Mouse (Mus musculus) intestine, postnatal 0 days (tissue): ENCODE results near the gene Zfp652. TPM values are rescaled to one million over a fixed set of nuclear protein-coding genes. Genes with fewer than 3 reads are reported as not detected.

Experiments
- ATAC-seq: fragments of 200-750 bp; cut with Nextera tagmentation; 2 replicates; pipeline ENCODE4 v1.8.0; 2017; ENCODE audit warnings: mild to moderate bottlenecking, moderate TSS enrichment, moderate library complexity
- H3K27ac ChIP-seq: fragments of 300-500 bp; sonication (generic); 2 replicates; pipeline ENCODE4 v1.5.1; 2014; ENCODE audit warnings: mild to moderate bottlenecking, low read depth, low read length, moderate library complexity
- H3K27me3 ChIP-seq: fragments of 300-500 bp; sonication (generic); replicated peaks from 2 replicates; pipeline ENCODE4 v1.6.1; 2014; ENCODE audit warnings: low read length, mixed read lengths; ENCODE audit not compliant: control insufficient read depth, insufficient read depth
- H3K36me3 ChIP-seq: fragments of 300-500 bp; sonication (generic); 2 replicates; pipeline ENCODE4 v1.6.1; 2014; ENCODE audit warnings: mild to moderate bottlenecking, moderate library complexity; ENCODE audit not compliant: control insufficient read depth, insufficient read depth
- H3K4me1 ChIP-seq: fragments of 300-500 bp; sonication (generic); replicated peaks from 2 replicates; pipeline ENCODE4 v1.6.1; 2014; ENCODE audit warnings: antibody characterized with exemption, low read length, mixed read lengths; ENCODE audit not compliant: control insufficient read depth, insufficient read depth
- H3K4me2 ChIP-seq: fragments of 300-500 bp; sonication (generic); replicated peaks from 2 replicates; pipeline ENCODE4 v1.6.1; 2014; ENCODE audit warnings: low read depth, mild to moderate bottlenecking, moderate library complexity
- H3K4me3 ChIP-seq: fragments of 300-500 bp; sonication (generic); 2 replicates; pipeline ENCODE4 v1.5.1; 2014; ENCODE audit warnings: low read depth, low read length
- H3K9ac ChIP-seq: fragments of 300-500 bp; sonication (generic); 2 replicates; pipeline ENCODE4 v1.6.1; 2014; ENCODE audit warnings: mild to moderate bottlenecking, low read depth, low read length
- H3K9me3 ChIP-seq: fragments of 300-500 bp; sonication (generic); 2 replicates; pipeline ENCODE4 v1.6.1; 2016; ENCODE audit warnings: mixed run types; ENCODE audit not compliant: control insufficient read depth
- CTCF ChIP-seq: sonication (generic); IDR thresholded peaks from 2 replicates; pipeline ENCODE4 v1.5.1; 2016; ENCODE audit warnings: low read depth, mild to moderate bottlenecking, control low read depth, antibody characterized with exemption, moderate library complexity
- WGBS: fragments of 180-500 bp; shearing (Covaris S2); extraction: QIAGEN DNeasy Blood & Tissue Kit; methylation state at CpG from one replicate; pipeline ENCODE4 v1.1.7; 2014; 5-methylcytosine and 5-hydroxymethylcytosine counted together
- polyA plus RNA-seq: library from polyadenylated mRNA; unstranded; fragments of >200 nt; fragmentation: Nextera tagmentation; extraction: Ambion mirVana; gene quantifications from 2 replicates; pipeline ENCODE4 v1.2.1, GENCODE M21; 2015

The Zfp652 gene
- polyA plus RNA-seq, 1 experiment from 2014 or later, result 7.9 TPM

DNA sequence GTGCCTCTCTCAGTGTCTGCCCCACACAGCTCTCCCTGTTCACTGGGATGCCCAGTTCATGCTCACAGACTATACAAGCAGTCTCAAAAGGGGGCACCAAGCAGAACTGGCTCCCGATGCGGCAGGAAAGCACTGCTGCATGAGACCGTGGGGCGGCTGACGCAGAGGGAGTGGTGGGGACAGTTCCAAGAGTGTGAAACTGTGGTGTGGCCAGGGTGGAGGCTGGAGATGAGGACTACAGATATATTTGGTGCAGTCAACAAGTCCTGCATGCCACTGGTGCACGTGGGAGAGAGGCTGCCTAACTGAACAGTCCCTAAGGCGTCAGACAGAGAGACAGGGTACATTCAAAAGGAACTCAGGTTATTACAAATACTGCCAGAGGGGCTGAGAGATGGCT is 23.5 kb upstream of the Zfp652 start:
- Histone ChIP-seq H3K4me2 (peak overlapping the region; percentile 7; the same call in 1 of the 2 replicates), H3K36me3 (no peaks in the 10 kb centered on the region), H3K9ac (no peak overlapping the region), H3K4me1 (no peaks in the 10 kb centered on the region), H3K4me3 (no peak overlapping the region), H3K9me3 (no peaks in the 10 kb centered on the region), H3K27ac (no peak overlapping the region), H3K27me3 (no peaks in the 10 kb centered on the region)
- 0 out of 2 replicates have a peak, but pooled peaks have one; percentile 2 for TF ChIP-seq CTCF
- ATAC-seq, result peak; percentile 12; the same call in 1 of the 2 replicates
- WGBS, result 58% methylated on average over 7 of the region's 7 CpGs

DNA sequence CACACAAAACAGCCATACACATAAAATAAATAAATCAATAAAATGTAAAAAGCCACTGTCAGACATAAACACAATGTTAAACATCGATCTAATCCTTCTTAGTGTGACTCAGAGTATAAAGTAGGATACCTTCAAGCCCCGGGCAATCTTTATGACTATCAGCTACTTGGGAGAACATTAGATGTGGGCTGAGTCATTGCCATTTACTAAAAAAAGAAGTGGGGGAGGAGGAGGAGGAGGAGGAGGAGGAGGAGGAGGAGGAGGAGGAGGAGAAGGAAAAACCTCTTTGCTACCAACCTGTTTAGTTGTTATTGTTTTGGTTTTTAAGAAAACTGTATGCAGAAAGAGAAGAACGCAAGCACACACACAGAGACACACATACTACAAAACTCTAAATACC is 22.9 kb upstream of the Zfp652 start:
- H3K9me3 ChIP-seq, result no peaks in the 10 kb centered on the region
- no peak for TF ChIP-seq CTCF
- ATAC-seq, result no peak

DNA sequence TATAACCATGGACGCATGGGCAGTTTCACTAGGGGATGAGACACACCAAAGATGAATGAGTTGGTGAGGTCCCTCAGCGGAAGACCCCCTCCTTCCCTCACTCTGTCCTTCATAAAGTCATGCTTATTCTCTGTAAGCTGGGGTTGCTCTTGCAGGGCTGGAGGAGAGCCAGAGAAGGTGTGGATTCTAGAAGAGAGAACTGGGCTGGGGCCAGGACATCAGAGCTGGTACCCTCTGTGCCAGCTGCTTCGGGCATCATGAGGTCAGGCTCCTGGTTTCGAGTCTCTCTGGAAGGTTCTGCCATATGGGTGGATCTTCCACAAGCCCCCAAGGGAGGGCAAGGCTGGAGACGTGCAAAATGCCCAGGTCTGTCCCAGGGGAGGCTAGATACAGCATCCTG is 13.9 kb upstream of the Zfp652 start:
- no peak for TF ChIP-seq CTCF

More for the DNA sequence above, 22.9 kb upstream of the Zfp652 start:
- 54% methylated on average over 3 of the region's 3 CpGs for WGBS
- Histone ChIP-seq H3K4me3 (no peak overlapping the region), H3K4me2 (no peak overlapping the region), H3K27ac (no peak overlapping the region), H3K4me1 (no peaks in the 10 kb centered on the region), H3K27me3 (no peaks in the 10 kb centered on the region), H3K9ac (no peak overlapping the region), H3K36me3 (no peaks in the 10 kb centered on the region)

DNA sequence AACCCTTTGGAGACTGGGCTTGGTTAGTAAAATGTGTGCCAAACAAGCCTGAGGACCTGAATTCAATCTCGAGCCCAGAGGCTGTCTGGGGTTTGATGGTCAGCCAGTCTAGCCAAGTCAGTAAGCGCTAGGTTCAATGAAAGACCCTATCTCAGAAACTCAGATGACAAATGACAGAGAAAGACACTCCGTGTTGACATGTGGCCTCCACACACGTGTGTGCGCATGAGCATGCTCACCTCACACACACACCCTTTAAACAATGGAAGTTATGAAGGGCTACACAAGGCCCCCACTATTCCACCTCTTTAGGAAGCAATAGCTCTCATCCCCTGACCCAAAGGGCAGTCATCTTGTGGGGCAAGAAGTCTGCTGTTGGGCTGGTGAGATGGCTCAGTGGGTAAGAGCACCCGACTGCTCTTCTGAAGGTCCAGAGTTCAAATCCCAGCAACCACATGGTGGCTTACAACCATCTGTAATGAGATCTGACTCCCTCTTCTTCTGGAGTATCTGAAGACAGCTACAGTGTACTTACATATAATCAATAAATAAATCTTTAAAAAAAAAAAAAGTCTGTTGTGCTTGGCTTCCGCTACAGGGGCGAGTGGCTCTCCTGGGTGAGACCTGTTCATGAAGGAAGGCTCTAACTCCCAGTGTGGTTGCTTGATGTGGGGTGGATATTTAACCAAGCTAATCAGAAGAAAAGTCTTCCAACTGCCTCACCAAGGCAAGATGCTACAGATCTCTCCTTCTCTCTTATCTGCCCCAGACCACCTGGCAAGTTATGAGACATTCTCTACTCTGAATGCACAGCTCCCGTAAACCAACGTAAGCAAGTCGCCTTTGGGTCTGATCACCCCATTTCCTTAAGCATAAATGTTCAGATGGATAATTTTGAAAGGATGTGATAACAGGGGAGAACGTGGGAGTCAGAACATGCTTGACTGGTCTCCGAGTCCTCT is 11.4 kb upstream of the Zfp652 start:
- H3K27me3 ChIP-seq, result no peaks in the 10 kb centered on the region
- TF ChIP-seq CTCF, result no peak
- ATAC-seq, result no peak
- no peak overlapping the region for H3K4me2 ChIP-seq
- H3K9me3 ChIP-seq, result no peaks in the 10 kb centered on the region
- H3K27ac ChIP-seq, result no peak overlapping the region
- H3K4me3 ChIP-seq, result no peak overlapping the region
- H3K4me1 ChIP-seq, result no peaks in the 10 kb centered on the region
- H3K9ac ChIP-seq, result no peak overlapping the region
- WGBS, result 89% methylated on average over 13 of the region's 13 CpGs
- H3K36me3 ChIP-seq, result no peaks in the 10 kb centered on the region

More for the DNA sequence above, 13.9 kb upstream of the Zfp652 start:
- H3K27me3 ChIP-seq, result no peaks in the 10 kb centered on the region
- no peaks in the 10 kb centered on the region for H3K9me3 ChIP-seq
- H3K4me1 ChIP-seq, result no peaks in the 10 kb centered on the region
- no peak overlapping the region for H3K27ac ChIP-seq
- no peak overlapping the region for H3K4me2 ChIP-seq
- no peak overlapping the region for H3K4me3 ChIP-seq
- 78% methylated on average over 5 of the region's 5 CpGs for WGBS
- ATAC-seq, result no peak
- no peaks in the 10 kb centered on the region for H3K36me3 ChIP-seq
- no peak overlapping the region for H3K9ac ChIP-seq

DNA sequence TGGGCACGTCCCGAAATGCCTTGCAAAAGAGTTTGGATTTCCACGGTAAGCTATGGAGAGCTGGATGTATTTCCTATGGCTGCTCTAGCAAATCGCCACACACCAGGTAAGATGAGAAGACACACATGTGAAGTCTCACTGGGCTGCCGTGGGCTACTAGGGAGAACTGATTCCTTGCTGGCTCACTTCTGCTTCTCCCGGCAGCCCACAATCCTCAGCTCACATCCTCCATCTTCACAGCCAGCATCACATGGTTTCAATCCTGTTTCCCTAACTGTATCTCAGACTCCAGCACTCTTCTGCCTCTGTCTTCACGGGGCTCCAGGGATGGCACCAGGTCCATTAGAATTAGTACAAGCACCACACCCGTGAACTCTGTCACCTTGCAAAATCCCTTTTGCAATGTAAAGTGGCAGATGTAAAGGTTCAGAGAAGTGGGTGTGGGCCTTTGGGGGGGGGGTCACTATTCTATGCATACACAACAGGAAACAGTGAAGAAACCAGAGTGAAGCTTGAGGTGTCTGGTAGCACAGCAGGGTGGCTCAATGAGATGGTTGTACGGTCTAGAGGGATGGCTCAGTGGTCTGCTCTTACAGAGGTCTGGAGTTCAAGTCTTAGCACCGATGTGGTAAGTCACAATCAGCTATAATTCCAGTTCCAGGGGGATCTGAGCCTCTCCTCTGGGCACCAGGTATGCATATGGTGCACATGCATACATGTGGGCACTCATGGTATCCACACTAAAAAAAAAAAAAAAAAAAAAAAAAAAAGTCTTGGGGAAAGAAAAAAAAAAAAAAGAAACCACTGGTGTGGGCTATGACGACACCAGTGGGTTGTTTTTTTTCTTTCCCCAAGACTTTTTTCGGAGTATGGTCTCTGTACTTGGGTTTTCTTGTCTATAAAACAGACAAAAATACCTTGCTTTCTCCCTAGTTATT is 8.2 kb upstream of the Zfp652 start:
- H3K27me3 ChIP-seq, result no peaks in the 10 kb centered on the region
- no peaks in the 10 kb centered on the region for H3K36me3 ChIP-seq
- no peak for TF ChIP-seq CTCF
- no peak overlapping the region for H3K27ac ChIP-seq
- H3K4me2 ChIP-seq, result no peak overlapping the region
- WGBS, result 85% methylated on average over 12 of the region's 12 CpGs
- H3K4me1 ChIP-seq, result no peaks in the 10 kb centered on the region
- no peak overlapping the region for H3K4me3 ChIP-seq
- no peak overlapping the region for H3K9ac ChIP-seq
- H3K9me3 ChIP-seq, result no peaks in the 10 kb centered on the region
- ATAC-seq, result no peak

DNA sequence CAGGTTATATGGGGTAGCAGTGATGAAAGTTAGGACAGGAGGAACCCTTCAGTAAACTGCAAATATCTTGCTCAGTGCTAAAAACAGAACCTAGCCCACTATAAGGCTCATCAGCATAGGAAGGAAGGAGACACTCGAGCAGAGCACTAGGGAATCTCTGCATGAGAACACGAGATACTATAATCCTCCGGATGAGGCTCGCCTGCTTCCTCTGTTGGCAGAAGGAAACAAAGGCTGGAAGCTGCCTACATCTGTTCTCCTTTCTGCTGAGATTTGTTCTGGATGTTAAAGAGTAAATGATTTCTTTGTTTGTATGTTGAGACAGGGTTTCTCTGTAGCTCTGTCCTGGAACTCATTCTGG is 7.5 kb upstream of the Zfp652 start:
- no peaks in the 10 kb centered on the region for H3K36me3 ChIP-seq
- 67% methylated on average over 4 of the region's 4 CpGs for WGBS
- H3K4me1 ChIP-seq, result no peaks in the 10 kb centered on the region
- no peak overlapping the region for H3K4me3 ChIP-seq
- TF ChIP-seq CTCF, result no peak
- H3K27me3 ChIP-seq, result no peaks in the 10 kb centered on the region
- H3K9ac ChIP-seq, result no peak overlapping the region
- no peak overlapping the region for H3K27ac ChIP-seq
- H3K4me2 ChIP-seq, result no peak overlapping the region
- no peaks in the 10 kb centered on the region for H3K9me3 ChIP-seq
- ATAC-seq, result no peak
